Mouse (Mus musculus) forebrain, embryonic 16.5 days (tissue): ENCODE measurements around the gene Btg2. TPM values are rescaled to one million over a fixed set of nuclear protein-coding genes. Genes with fewer than 3 reads are reported as not detected.

Experiments
- ATAC-seq: fragments of 200-750 bp; cut with Nextera tagmentation; 2 replicates; pipeline ENCODE4 v1.8.0; 2017; ENCODE audit warnings: mild to moderate bottlenecking, moderate library complexity
- H3K27ac ChIP-seq: fragments of 300-500 bp; sonication (generic); 2 replicates; pipeline ENCODE4 v1.5.1; 2014; ENCODE audit warnings: low read length, control low read depth
- H3K27me3 ChIP-seq: fragments of 300-500 bp; sonication (generic); replicated peaks from 2 replicates; pipeline ENCODE4 v1.6.1; 2014; ENCODE audit warnings: low read length; ENCODE audit not compliant: control insufficient read depth, insufficient read depth
- H3K36me3 ChIP-seq: fragments of 300-500 bp; sonication (generic); 2 replicates; pipeline ENCODE4 v1.6.1; 2014; ENCODE audit not compliant: control insufficient read depth, insufficient read depth
- H3K4me1 ChIP-seq: fragments of 300-500 bp; sonication (generic); replicated peaks from 2 replicates; pipeline ENCODE4 v1.6.1; 2014; ENCODE audit warnings: low read length; ENCODE audit not compliant: control insufficient read depth, insufficient read depth
- H3K4me2 ChIP-seq: fragments of 300-500 bp; sonication (generic); 2 replicates; pipeline ENCODE4 v1.6.1; 2014; ENCODE audit warnings: mild to moderate bottlenecking, low read length, control low read depth
- H3K4me3 ChIP-seq: fragments of 300-500 bp; sonication (generic); replicated peaks from 2 replicates; pipeline ENCODE4 v1.5.1; 2014; ENCODE audit warnings: mild to moderate bottlenecking, low read length, control low read depth
- H3K9ac ChIP-seq: fragments of 300-500 bp; sonication (generic); replicated peaks from 2 replicates; pipeline ENCODE4 v1.6.1; 2014; ENCODE audit warnings: low read depth, low read length, control low read depth
- H3K9me3 ChIP-seq: fragments of 300-500 bp; sonication (generic); 2 replicates; pipeline ENCODE4 v1.6.1; 2016; ENCODE audit warnings: low read length; ENCODE audit not compliant: control insufficient read depth
- WGBS: fragments of 180-500 bp; shearing (Covaris S2); extraction: QIAGEN DNeasy Blood & Tissue Kit; methylation state at CpG from one replicate; pipeline ENCODE4 v1.1.7; 2014; 5-methylcytosine and 5-hydroxymethylcytosine counted together
- polyA plus RNA-seq: library from polyadenylated mRNA; unstranded; fragments of >200 nt; fragmentation: Nextera tagmentation; extraction: Ambion mirVana; gene quantifications from 2 replicates; pipeline ENCODE4 v1.2.1, GENCODE M21; 2015

Btg2 gene
- polyA plus RNA-seq, 1 experiment from 2014 or later = 56.0 TPM

- peaks cover 39% of the 10 kb centered on the region for H3K4me1 ChIP-seq
- H3K4me2 ChIP-seq = no peak overlapping the region
- no peaks in the 10 kb centered on the region for H3K27me3 ChIP-seq
- H3K9ac ChIP-seq = no peak overlapping the region
- H3K27ac ChIP-seq = no peak overlapping the region
- no peak overlapping the region for H3K4me3 ChIP-seq
- no peak for ATAC-seq
- H3K9me3 ChIP-seq = no peaks in the 10 kb centered on the region
- WGBS = 81% methylated on average over 5 of the region's 5 CpGs
- no peaks in the 10 kb centered on the region for H3K36me3 ChIP-seq
These were observed 21.5 kb upstream of the Btg2 start for GRCm38 (mm10) chr1:134100401-134100800.

- no peak for ATAC-seq
- Histone ChIP-seq H3K9me3 (no peaks in the 10 kb centered on the region), H3K4me1 (peaks cover 46% of the 10 kb centered on the region), H3K4me3 (peak overlapping the region; percentile 38), H3K36me3 (no peaks in the 10 kb centered on the region), H3K4me2 (peak overlapping the region; percentile 61), H3K9ac (peak overlapping the region; percentile 34; the same call in 1 of the 2 replicates), H3K27me3 (no peaks in the 10 kb centered on the region), H3K27ac (0 out of 2 replicates have a peak overlapping the region, but pooled peaks have one; percentile 49)
- 25% methylated on average over 12 of the region's 12 CpGs for WGBS
These were observed 20.8 kb upstream of the Btg2 start for GRCm38 (mm10) chr1:134099516-134100235.

GRCm38 (mm10) chr1:134098726-134099515 lies 20.0 kb upstream of the Btg2 start:
- peak overlapping the region; percentile 34 for H3K9ac ChIP-seq
- H3K4me1 ChIP-seq = peaks cover 52% of the 10 kb centered on the region
- WGBS = 10% methylated on average over 17 of the region's 17 CpGs
- H3K27ac ChIP-seq = peak overlapping the region; percentile 73
- no peaks in the 10 kb centered on the region for H3K27me3 ChIP-seq
- peak overlapping the region; percentile 61 for H3K4me2 ChIP-seq
- peak overlapping the region; percentile 38 for H3K4me3 ChIP-seq
- H3K9me3 ChIP-seq = no peaks in the 10 kb centered on the region
- peak; percentile 61 for ATAC-seq
- no peaks in the 10 kb centered on the region for H3K36me3 ChIP-seq

GRCm38 (mm10) chr1:134097956-134098725 lies 19.2 kb upstream of the Btg2 start:
- Histone ChIP-seq H3K9ac (no peak overlapping the region), H3K27ac (peak overlapping the region; percentile 73), H3K4me1 (peaks cover 59% of the 10 kb centered on the region), H3K36me3 (no peaks in the 10 kb centered on the region), H3K27me3 (no peaks in the 10 kb centered on the region), H3K9me3 (no peaks in the 10 kb centered on the region), H3K4me2 (no peak overlapping the region), H3K4me3 (no peak overlapping the region)
- ATAC-seq = no peak
- WGBS = 59% methylated on average over 13 of the region's 13 CpGs

GRCm38 (mm10) chr1:134097080-134097855 lies 18.3 kb upstream of the Btg2 start:
- Histone ChIP-seq H3K4me2 (no peak overlapping the region), H3K9ac (no peak overlapping the region), H3K27ac (peak overlapping the region; percentile 89), H3K36me3 (no peaks in the 10 kb centered on the region), H3K9me3 (no peaks in the 10 kb centered on the region), H3K4me3 (no peak overlapping the region), H3K27me3 (no peaks in the 10 kb centered on the region), H3K4me1 (peaks cover 62% of the 10 kb centered on the region)
- whole genome bisulfite sequencing = 73% methylated on average over 7 of the region's 7 CpGs
- ATAC-seq = no peak

GRCm38 (mm10) chr1:134096264-134096934 lies 17.5 kb upstream of the Btg2 start:
- Histone ChIP-seq H3K36me3 (no peaks in the 10 kb centered on the region), H3K4me3 (no peak overlapping the region), H3K9me3 (no peaks in the 10 kb centered on the region), H3K9ac (peak overlapping the region; percentile 28), H3K27ac (peak overlapping the region; percentile 89), H3K4me2 (peak overlapping the region; percentile 20), H3K27me3 (no peaks in the 10 kb centered on the region), H3K4me1 (peaks cover 62% of the 10 kb centered on the region)
- WGBS = 5% methylated on average over 14 of the region's 14 CpGs
- ATAC-seq = peak; percentile 82

- no peaks in the 10 kb centered on the region for H3K27me3 ChIP-seq
- no peak overlapping the region for H3K4me2 ChIP-seq
- H3K27ac ChIP-seq = peak overlapping the region; percentile 89
- H3K9me3 ChIP-seq = no peaks in the 10 kb centered on the region
- ATAC-seq = no peak
- no peak overlapping the region; the same call in 1 of the 2 replicates for H3K9ac ChIP-seq
- H3K4me1 ChIP-seq = peaks cover 62% of the 10 kb centered on the region
- WGBS = 63% methylated on average over 4 of the region's 4 CpGs
- no peaks in the 10 kb centered on the region for H3K36me3 ChIP-seq
- no peak overlapping the region for H3K4me3 ChIP-seq
These were observed 16.8 kb upstream of the Btg2 start for GRCm38 (mm10) chr1:134095721-134096120.

- Histone ChIP-seq H3K27me3 (no peaks in the 10 kb centered on the region), H3K4me3 (no peak overlapping the region), H3K27ac (0 out of 2 replicates have a peak overlapping the region, but pooled peaks have one; percentile 20), H3K9me3 (no peaks in the 10 kb centered on the region), H3K9ac (no peak overlapping the region), H3K4me1 (peaks cover 62% of the 10 kb centered on the region), H3K4me2 (no peak overlapping the region), H3K36me3 (no peaks in the 10 kb centered on the region)
- no peak for ATAC-seq
- WGBS = 48% methylated on average over 7 of the region's 7 CpGs
These were observed 16.2 kb upstream of the Btg2 start for GRCm38 (mm10) chr1:134095033-134095612.
